Mouse (Mus musculus): ENCODE data around the gene Slc17a2. TPM values are rescaled to one million over a fixed set of nuclear protein-coding genes. Genes with fewer than 3 reads are reported as not detected.
A peak's percentile ranks its signal among the peaks of the same experiment; 100 is the strongest.

Gene Slc17a2
- polyA plus RNA-seq, 1 experiment from 2014 or later = 39.8 TPM

GRCm38 (mm10) chr13:23779025-23779424, 27.8 kb upstream of the Slc17a2 start:
- Histone ChIP-seq H3K27ac (ENCODE audit: low read depth) (no peak overlapping the region), H3K27me3 (ENCODE audit: insufficient read depth, low read length) (no peaks in the 10 kb centered on the region), H3K4me3 (ENCODE audit: low read depth, low read length) (no peak overlapping the region), H3K9me3 (ENCODE audit: low read length) (no peaks in the 10 kb centered on the region), H3K36me3 (replicated peaks; ENCODE audit: insufficient read depth, low read length) (no peaks in the 10 kb centered on the region), H3K4me1 (ENCODE audit: insufficient read depth) (no peaks in the 10 kb centered on the region), H3K9ac (replicated peaks) (no peak overlapping the region), H3K4me2 (ENCODE audit: low read depth, low read length) (no peak overlapping the region)
- WGBS (ENCODE audit: insufficient replicate concordance) = 55% methylated on average over 4 of the region's 4 CpGs
- ATAC-seq (no peak), DNase-seq (no peak)
- TF ChIP-seq EP300 (IDR thresholded peaks at IDR 0.05; ENCODE audit: low read depth) (no peak), CTCF (IDR thresholded peaks at IDR 0.05; ENCODE audit: low read depth) (no peak)

GRCm38 (mm10) chr13:23792520-23792919, 14.3 kb upstream of the Slc17a2 start:
- ATAC-seq = no peak
- peak; percentile 45 for DNase-seq
- WGBS (ENCODE audit: insufficient replicate concordance) = 34% methylated on average over 2 of the region's 2 CpGs
- Histone ChIP-seq H3K9me3 (ENCODE audit: low read length) (no peaks in the 10 kb centered on the region), H3K9ac (replicated peaks) (no peak overlapping the region), H3K27ac (ENCODE audit: low read depth) (no peak overlapping the region), H3K36me3 (replicated peaks; ENCODE audit: insufficient read depth, low read length) (no peaks in the 10 kb centered on the region), H3K4me1 (ENCODE audit: insufficient read depth) (no peaks in the 10 kb centered on the region), H3K4me3 (ENCODE audit: low read depth, low read length) (no peak overlapping the region), H3K4me2 (ENCODE audit: low read depth, low read length) (no peak overlapping the region), H3K27me3 (ENCODE audit: insufficient read depth, low read length) (no peaks in the 10 kb centered on the region)
- peak; percentile 92 for TF ChIP-seq CTCF (IDR thresholded peaks at IDR 0.05; ENCODE audit: low read depth)
- TF ChIP-seq EP300 (IDR thresholded peaks at IDR 0.05; ENCODE audit: low read depth) = no peak

- no peak overlapping the region for H3K9ac ChIP-seq (replicated peaks)
- H3K27ac ChIP-seq (ENCODE audit: low read depth) = no peak overlapping the region
- H3K36me3 ChIP-seq (replicated peaks; ENCODE audit: insufficient read depth, low read length) = no peaks in the 10 kb centered on the region
- H3K4me2 ChIP-seq (ENCODE audit: low read depth, low read length) = no peak overlapping the region
- no peaks in the 10 kb centered on the region for H3K27me3 ChIP-seq (ENCODE audit: insufficient read depth, low read length)
- no peak for TF ChIP-seq EP300 (IDR thresholded peaks at IDR 0.05; ENCODE audit: low read depth)
- no peak for TF ChIP-seq CTCF (IDR thresholded peaks at IDR 0.05; ENCODE audit: low read depth)
- H3K4me3 ChIP-seq (ENCODE audit: low read depth, low read length) = no peak overlapping the region
- ATAC-seq (0 out of 2 replicates have a peak, but pooled peaks have one; percentile 21), DNase-seq (no peak)
- H3K4me1 ChIP-seq (ENCODE audit: insufficient read depth) = peaks cover 10% of the 10 kb centered on the region
- no peaks in the 10 kb centered on the region for H3K9me3 ChIP-seq (ENCODE audit: low read length)
- 24% methylated on average over 5 of the region's 5 CpGs for WGBS (ENCODE audit: insufficient replicate concordance)
These were observed 7.4 kb upstream of the Slc17a2 start for GRCm38 (mm10) chr13:23799405-23799804.

DNA sequence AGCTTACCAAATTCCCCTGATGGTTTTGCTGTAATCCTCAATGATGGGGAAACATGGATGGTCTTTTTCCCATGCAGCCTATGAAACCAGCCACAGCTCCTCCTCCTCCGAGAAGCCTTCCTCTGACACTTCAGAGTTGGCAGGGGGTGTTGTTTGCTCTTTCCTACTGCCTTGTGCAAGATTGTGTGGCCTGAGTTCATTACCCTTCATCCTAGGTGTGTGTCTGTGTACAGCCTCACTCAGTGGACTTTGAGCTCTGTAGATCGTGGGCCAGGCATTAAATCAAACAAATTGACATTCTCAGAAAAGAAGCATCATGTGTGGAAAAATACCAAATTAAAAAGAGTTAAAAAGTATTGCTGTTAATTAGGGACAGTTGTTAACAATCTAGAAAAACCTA, 2.3 kb upstream of the Slc17a2 start:
- Histone ChIP-seq H3K36me3 (replicated peaks; ENCODE audit: insufficient read depth, low read length) (no peaks in the 10 kb centered on the region), H3K27me3 (ENCODE audit: insufficient read depth, low read length) (no peaks in the 10 kb centered on the region), H3K9me3 (ENCODE audit: low read length) (no peaks in the 10 kb centered on the region), H3K4me3 (ENCODE audit: low read depth, low read length) (no peak overlapping the region), H3K27ac (ENCODE audit: low read depth) (no peak overlapping the region), H3K9ac (replicated peaks) (no peak overlapping the region), H3K4me2 (ENCODE audit: low read depth, low read length) (no peak overlapping the region), H3K4me1 (ENCODE audit: insufficient read depth) (peaks cover 10% of the 10 kb centered on the region)
- ATAC-seq (peak; percentile 87), DNase-seq (peak; percentile 49)
- peak; percentile 36; the same call in 1 of the 2 replicates for TF ChIP-seq EP300 (IDR thresholded peaks at IDR 0.05; ENCODE audit: low read depth)
- no peak for TF ChIP-seq CTCF (IDR thresholded peaks at IDR 0.05; ENCODE audit: low read depth)
- 64% methylated on average over 2 of the region's 2 CpGs for WGBS (ENCODE audit: insufficient replicate concordance)

DNA sequence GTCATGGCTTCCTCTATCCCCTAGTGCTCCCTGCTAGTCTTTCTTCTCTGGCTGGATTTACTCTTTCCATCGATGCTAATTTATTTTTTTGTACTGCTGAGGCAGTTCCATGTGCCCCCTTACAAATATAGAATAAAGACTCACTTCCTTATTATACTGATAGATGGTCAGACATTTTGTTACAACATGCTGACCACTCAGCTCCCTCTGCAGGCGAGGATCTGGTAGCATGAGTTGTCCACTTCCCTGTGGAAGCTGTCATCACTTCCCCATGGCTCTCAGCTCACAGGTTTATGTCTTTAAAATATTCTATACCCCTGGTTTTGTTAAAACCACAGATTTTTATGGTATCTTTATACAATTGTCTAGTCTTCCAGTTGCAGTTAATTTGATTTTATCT, 9.4 kb downstream of the Slc17a2 start:
- Histone ChIP-seq H3K4me1 (ENCODE audit: insufficient read depth) (peaks cover 5% of the 10 kb centered on the region; the same call in 1 of the 2 replicates), H3K4me3 (ENCODE audit: low read depth, low read length) (no peak overlapping the region), H3K27me3 (ENCODE audit: insufficient read depth, low read length) (no peaks in the 10 kb centered on the region), H3K4me2 (ENCODE audit: low read depth, low read length) (no peak overlapping the region), H3K36me3 (replicated peaks; ENCODE audit: insufficient read depth, low read length) (peaks cover 7% of the 10 kb centered on the region; the same call in 1 of the 2 replicates), H3K27ac (ENCODE audit: low read depth) (no peak overlapping the region), H3K9me3 (ENCODE audit: low read length) (no peaks in the 10 kb centered on the region), H3K9ac (replicated peaks) (no peak overlapping the region)
- WGBS (ENCODE audit: insufficient replicate concordance) = 54% methylated on average over 2 of the region's 2 CpGs
- TF ChIP-seq CTCF (IDR thresholded peaks at IDR 0.05; ENCODE audit: low read depth) (peak; percentile 60), EP300 (IDR thresholded peaks at IDR 0.05; ENCODE audit: low read depth) (no peak)
- ATAC-seq = no peak
- peak; percentile 37 for DNase-seq

DNA sequence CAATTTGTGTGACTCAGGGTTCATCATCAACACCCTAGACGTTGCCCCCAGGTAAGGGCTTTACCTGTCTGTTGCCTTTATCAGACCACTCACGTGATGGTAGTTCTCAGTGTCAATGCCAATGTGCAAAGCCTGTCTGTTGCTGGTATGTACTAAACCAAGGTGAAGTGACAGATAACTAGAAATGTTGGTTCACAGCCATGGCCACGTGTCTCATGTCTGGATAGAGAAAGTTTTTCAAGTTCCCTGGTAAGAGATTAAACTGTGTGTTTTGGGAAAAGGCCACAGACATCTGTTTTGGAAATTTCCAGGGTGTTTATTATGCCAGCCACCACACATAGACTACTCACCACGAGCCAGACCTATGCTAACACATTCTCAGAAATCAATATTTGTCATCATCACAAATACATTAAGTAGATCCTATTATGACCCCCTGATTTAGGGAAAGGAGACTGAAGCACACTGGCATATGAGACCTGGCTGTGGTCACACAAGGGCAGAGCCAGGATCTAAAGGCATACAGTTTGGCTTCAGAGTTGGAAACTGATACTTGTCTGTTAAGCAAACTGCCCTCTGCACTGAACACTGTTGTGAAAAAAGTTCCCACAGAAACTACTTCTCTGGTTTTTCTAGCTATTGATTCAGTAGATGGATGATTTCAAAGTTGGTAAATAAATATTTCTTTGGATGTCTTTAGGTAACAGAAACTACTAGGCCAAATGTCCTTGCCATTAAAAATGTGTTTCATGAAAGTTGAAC, 13.6 kb downstream of the Slc17a2 start:
- Histone ChIP-seq H3K9ac (replicated peaks) (no peak overlapping the region), H3K4me1 (ENCODE audit: insufficient read depth) (peaks cover 5% of the 10 kb centered on the region; the same call in 1 of the 2 replicates), H3K4me3 (ENCODE audit: low read depth, low read length) (no peak overlapping the region), H3K4me2 (ENCODE audit: low read depth, low read length) (no peak overlapping the region), H3K27ac (ENCODE audit: low read depth) (no peak overlapping the region), H3K36me3 (replicated peaks; ENCODE audit: insufficient read depth, low read length) (peaks cover 7% of the 10 kb centered on the region; the same call in 1 of the 2 replicates), H3K27me3 (ENCODE audit: insufficient read depth, low read length) (no peaks in the 10 kb centered on the region), H3K9me3 (ENCODE audit: low read length) (no peaks in the 10 kb centered on the region)
- TF ChIP-seq EP300 (IDR thresholded peaks at IDR 0.05; ENCODE audit: low read depth) (no peak), CTCF (IDR thresholded peaks at IDR 0.05; ENCODE audit: low read depth) (no peak)
- 62% methylated on average over 4 of the region's 4 CpGs for WGBS (ENCODE audit: insufficient replicate concordance)
- peak; percentile 17; the same call in 1 of the 2 replicates for ATAC-seq
- no peak for DNase-seq
